Mouse (Mus musculus): ENCODE measurements at regions not wholly inside any gene's neighbourhood (a gene's known extent, or its start where the extent isn't known, plus 50 kb on each side); places are given as distances from the start of the nearest gene placed in this dataset.

DNA sequence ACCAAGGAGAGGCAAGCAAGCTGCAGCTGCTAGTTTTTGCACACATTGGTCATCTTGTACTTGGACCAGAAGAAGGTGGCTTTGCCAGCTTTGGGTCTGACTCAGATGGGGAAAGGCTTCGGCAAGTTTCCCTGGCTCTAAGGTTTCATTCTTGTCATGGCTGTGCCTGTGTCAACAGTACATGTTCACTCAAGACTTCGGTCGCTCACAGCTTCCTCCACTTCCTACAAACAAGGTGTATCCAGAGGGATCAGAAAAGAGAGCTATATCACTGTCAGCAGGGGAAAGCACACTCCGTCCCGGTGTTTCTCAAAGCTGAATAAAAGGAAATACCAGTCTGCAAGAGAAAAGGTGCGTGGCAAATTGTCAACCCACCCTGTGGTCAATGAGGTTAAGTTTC is 86.2 kb upstream of the Elovl6 start:
- no peak for DNase-seq (ENCODE audit: low spot score in 2 of 2)

- no peak for DNase-seq (ENCODE audit: low spot score in 2 of 2)
Measured at GRCm38 (mm10) chr3:129449928-129450327, 82.2 kb upstream of the Elovl6 start.

DNA sequence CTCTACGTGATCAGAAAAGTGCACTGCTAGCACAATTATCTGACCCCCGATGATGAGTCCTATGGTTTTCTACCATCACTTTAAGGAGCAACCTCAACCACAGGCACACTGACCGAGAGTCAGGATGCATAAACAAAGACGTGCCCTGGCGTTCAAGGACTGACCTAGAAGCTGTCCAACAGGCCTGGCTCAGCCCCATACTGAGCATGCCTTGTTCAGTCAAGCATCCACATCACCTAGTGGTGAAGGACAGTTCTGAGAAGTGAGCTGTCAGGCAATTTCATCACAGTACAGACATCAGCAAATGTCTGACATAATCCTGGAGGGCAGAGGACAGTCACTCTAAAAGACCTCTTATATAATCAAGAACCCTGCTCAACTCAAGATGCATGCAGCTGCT is 81.5 kb upstream of the Elovl6 start:
- no peak for DNase-seq (ENCODE audit: low spot score in 2 of 2)

GRCm38 (mm10) chr3:129470088-129470487 is 62.1 kb upstream of the Elovl6 start:
- DNase-seq (ENCODE audit: low spot score in 2 of 2) = no peak

DNA sequence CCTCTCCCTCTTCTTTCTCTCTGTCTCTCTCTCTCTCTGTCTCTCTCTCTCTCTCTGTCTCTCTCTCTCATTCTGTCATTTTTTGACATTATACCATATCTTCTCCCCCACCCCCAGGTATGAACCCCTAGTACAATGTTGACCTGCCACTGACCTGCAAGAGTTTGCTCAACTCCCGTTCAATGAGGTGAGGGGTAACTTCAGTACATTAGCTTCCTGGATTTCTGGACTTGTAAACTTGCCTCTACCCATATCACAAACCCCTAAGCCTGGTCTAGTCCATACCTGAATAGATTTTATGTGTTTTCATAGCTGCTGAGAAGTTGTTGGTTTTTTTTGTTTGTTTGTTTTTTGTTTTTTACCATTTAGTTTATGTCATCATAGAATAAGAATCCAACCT is 60.8 kb upstream of the Elovl6 start:
- DNase-seq (ENCODE audit: low spot score in 2 of 2) = no peak

DNA sequence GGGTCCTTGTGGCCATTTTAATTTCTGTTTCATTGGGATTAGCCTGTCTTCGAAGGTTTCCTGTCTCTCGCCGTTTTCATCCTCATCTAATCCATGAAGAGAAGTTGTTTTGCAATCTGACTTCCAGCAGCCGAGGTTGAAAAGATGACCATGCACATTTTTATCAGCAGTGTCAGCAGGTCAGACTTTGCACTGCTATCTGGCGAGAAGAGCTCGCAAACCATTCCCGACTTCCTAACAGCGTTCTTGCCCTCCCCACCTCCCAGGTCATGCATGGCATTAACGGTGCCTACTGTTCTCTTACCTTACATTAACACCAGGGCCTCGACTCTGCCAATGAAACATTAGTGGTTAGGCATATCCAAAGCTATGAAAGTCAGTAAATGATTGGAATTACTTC is 60.1 kb upstream of the Elovl6 start:
- DNase-seq (ENCODE audit: low spot score in 2 of 2) = no peak

GRCm38 (mm10) chr3:129474451-129474850 is 57.7 kb upstream of the Elovl6 start:
- DNase-seq (ENCODE audit: low spot score in 2 of 2) = no peak

- no peak for DNase-seq (ENCODE audit: low spot score in 2 of 2)
Measured at GRCm38 (mm10) chr3:129476250-129476649, 55.9 kb upstream of the Elovl6 start.

- no peak for DNase-seq (ENCODE audit: low spot score in 2 of 2)
Measured at GRCm38 (mm10) chr3:129478093-129478492, 54.1 kb upstream of the Elovl6 start.

GRCm38 (mm10) chr3:129481293-129481692 is 50.9 kb upstream of the Elovl6 start:
- DNase-seq (ENCODE audit: low spot score in 2 of 2) = no peak

Measured in left cerebral cortex, adult 18-20 months (tissue).